ENCODE assay signal across 7 mouse cellular contexts in the genomic region with DNA sequence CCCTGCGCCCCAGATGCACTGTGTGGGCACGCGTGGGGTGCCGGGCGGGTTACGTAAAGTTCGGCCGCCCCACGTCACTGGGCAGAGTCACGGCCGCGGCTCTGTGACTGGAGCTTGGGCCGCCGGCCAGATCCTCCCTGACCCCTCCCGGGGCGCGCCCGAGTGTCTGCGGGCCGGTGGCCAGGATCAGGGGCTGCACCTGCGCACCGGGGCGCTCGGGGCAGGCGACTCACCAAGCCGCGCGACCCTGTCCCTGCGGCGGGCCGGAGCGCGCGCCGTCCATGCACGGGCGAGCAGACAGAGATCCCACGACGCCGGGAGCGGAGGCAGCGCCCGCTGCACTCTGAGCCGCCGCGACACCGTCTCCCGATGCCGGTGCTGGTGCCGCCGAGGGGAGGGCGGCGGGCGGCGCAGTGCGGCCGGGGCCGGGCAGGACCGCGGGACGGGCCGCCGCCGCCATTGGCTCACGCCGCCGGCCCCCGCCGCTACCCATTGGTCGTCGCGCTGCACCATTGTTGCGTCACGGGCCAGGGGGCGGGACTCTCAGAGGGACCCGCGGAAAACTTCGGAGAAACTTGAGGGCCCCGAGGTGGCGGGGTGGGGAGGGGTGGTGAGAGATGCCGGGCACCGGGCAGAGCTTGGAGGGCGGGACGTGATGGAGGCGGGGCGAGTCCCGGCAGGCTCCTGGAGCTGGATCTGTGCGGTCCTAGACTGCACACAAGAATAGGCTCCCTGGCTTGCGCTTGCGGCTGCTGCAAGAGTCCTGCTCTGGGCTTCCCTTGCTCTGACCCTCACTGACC. TPM values are rescaled to one million over a fixed set of nuclear protein-coding genes. Genes with fewer than 3 reads are reported as not detected.
A peak's percentile ranks its signal among the peaks of the same experiment; 100 is the strongest.
DNase-seq lines count a peak whose midpoint lies in the region; ATAC-seq and TF ChIP-seq lines count a peak whose summit lies in the region.

A gene (minus strand): TSS at position 434 of the 800 bp plus-strand sequence.

- peak; percentile 86 for ATAC-seq in intestine, postnatal 0 days
- peak; percentile 98 for ATAC-seq in midbrain, embryonic 12.5 days (ENCODE audit: low FRiP score, low read depth)

- H3K9me3 ChIP-seq in embryonic facial prominence, embryonic 10.5 days, result peaks cover 3% of the 10 kb centered on the region; the same call in 1 of the 2 replicates
- no peaks in the 10 kb centered on the region for H3K9me3 ChIP-seq in intestine, postnatal 0 days (ENCODE audit: control insufficient read depth)
- H3K9me3 ChIP-seq in midbrain, embryonic 12.5 days, result no peaks in the 10 kb centered on the region

- H3K9ac ChIP-seq in intestine, postnatal 0 days (ENCODE audit: low read depth, low read length), result peak within 1 kb of the TSS; percentile 77
- H3K9ac ChIP-seq in midbrain, embryonic 12.5 days (replicated peaks), result peak within 1 kb of the TSS; percentile 78

- WGBS in embryonic facial prominence, embryonic 10.5 days, result under 1% methylated on average over 90 of the region's 90 CpGs
- WGBS in intestine, postnatal 0 days, result under 1% methylated on average over 67 of the region's 90 CpGs
- under 1% methylated on average over 89 of the region's 90 CpGs for WGBS in midbrain, embryonic 12.5 days
- WGBS in small intestine, adult 2 months, result under 1% methylated on average over 88 of the region's 90 CpGs

- peak; percentile 71 for TF ChIP-seq POLR2A in small intestine, adult 2 months (IDR thresholded peaks at IDR 0.05; ENCODE audit: low read depth, low read length)

- peaks cover 16% of the 10 kb centered on the region for H3K4me1 ChIP-seq in embryonic facial prominence, embryonic 10.5 days
- 0 out of 2 replicates have a peak, but pooled peaks cover 3% of the 10 kb centered on the region for H3K4me1 ChIP-seq in intestine, postnatal 0 days (replicated peaks; ENCODE audit: control insufficient read depth, insufficient read depth, low read length)
- H3K4me1 ChIP-seq in midbrain, embryonic 12.5 days, result peaks cover 13% of the 10 kb centered on the region
- H3K4me1 ChIP-seq in small intestine, adult 2 months (ENCODE audit: control insufficient read depth, insufficient read depth, insufficient read length, low read length), result peaks cover 45% of the 10 kb centered on the region

- peak; percentile 99 for DNase-seq in adrenal gland, postnatal 10 days
- DNase-seq in embryonic facial prominence, embryonic 10.5 days (ENCODE audit: low spot score), result peak; percentile 98
- DNase-seq in gonadal fat pad, adult 2 months (ENCODE audit: low read depth), result no peak
- peak; percentile 95 for DNase-seq in left cerebral cortex, postnatal 4 days

- H3K27ac ChIP-seq in embryonic facial prominence, embryonic 10.5 days (replicated peaks), result peak within 1 kb of the TSS; percentile 89
- H3K27ac ChIP-seq in intestine, postnatal 0 days (ENCODE audit: low read depth, low read length), result peak within 1 kb of the TSS; percentile 89
- peak within 1 kb of the TSS; percentile 55; the same call in 1 of the 2 replicates for H3K27ac ChIP-seq in midbrain, embryonic 12.5 days (replicated peaks)
- peak within 1 kb of the TSS; percentile 91 for H3K27ac ChIP-seq in small intestine, adult 2 months (ENCODE audit: insufficient read depth, low read depth, low read length)

- peak within 1 kb of the TSS; percentile 76 for H3K4me3 ChIP-seq in embryonic facial prominence, embryonic 10.5 days
- H3K4me3 ChIP-seq in intestine, postnatal 0 days (ENCODE audit: low read depth, low read length), result peak within 1 kb of the TSS; percentile 53
- peak within 1 kb of the TSS; percentile 60 for H3K4me3 ChIP-seq in midbrain, embryonic 12.5 days
- H3K4me3 ChIP-seq in small intestine, adult 2 months (ENCODE audit: low read depth, low read length), result peak within 1 kb of the TSS; percentile 96

- no peak for TF ChIP-seq CTCF in intestine, postnatal 0 days (IDR thresholded peaks at IDR 0.05; ENCODE audit: low read depth)
- no peak for TF ChIP-seq CTCF in small intestine, adult 2 months (IDR thresholded peaks at IDR 0.05; ENCODE audit: extremely low read depth, insufficient read length, insufficient replicate concordance, low read depth, low read length)

- intact Hi-C loops in left cerebral cortex, postnatal 4 days (cut with DNase I), result no loop called here

- H3K36me3 ChIP-seq in embryonic facial prominence, embryonic 10.5 days (replicated peaks), result peaks cover 37% of the 10 kb centered on the region
- peaks cover 37% of the 10 kb centered on the region for H3K36me3 ChIP-seq in intestine, postnatal 0 days (ENCODE audit: control insufficient read depth, insufficient read depth)
- peaks cover 31% of the 10 kb centered on the region for H3K36me3 ChIP-seq in midbrain, embryonic 12.5 days
- peaks cover 28% of the 10 kb centered on the region for H3K36me3 ChIP-seq in small intestine, adult 2 months (ENCODE audit: control insufficient read depth, insufficient read depth, low read length)

- H3K27me3 ChIP-seq in embryonic facial prominence, embryonic 10.5 days (replicated peaks; ENCODE audit: low read depth, poor library complexity, severe bottlenecking), result peaks cover 37% of the 10 kb centered on the region
- no peaks in the 10 kb centered on the region for H3K27me3 ChIP-seq in intestine, postnatal 0 days (replicated peaks; ENCODE audit: control insufficient read depth, insufficient read depth, low read length)
- H3K27me3 ChIP-seq in midbrain, embryonic 12.5 days, result no peaks in the 10 kb centered on the region
- H3K27me3 ChIP-seq in small intestine, adult 2 months (ENCODE audit: control insufficient read depth, insufficient read depth, low read length), result no peaks in the 10 kb centered on the region

- H3K4me2 ChIP-seq in intestine, postnatal 0 days (replicated peaks; ENCODE audit: low read depth), result peak within 1 kb of the TSS; percentile 72
- H3K4me2 ChIP-seq in midbrain, embryonic 12.5 days (replicated peaks), result peak within 1 kb of the TSS; percentile 77

RNA-seq across cellular contexts. Expression of the gene that starts here (rescaled TPM):
- 10 to 100 TPM; 35.7 to 49.7 TPM for total RNA-seq in adrenal gland, postnatal 10 days (2021)
- polyA plus RNA-seq in embryonic facial prominence, embryonic 10.5 days (2016; fragmentation: Nextera tagmentation; extraction: Ambion mirVana), result 14.2 and 14.6 TPM in 2 replicates
- 31.7 and 34.5 TPM in 2 replicates for polyA plus RNA-seq in gonadal fat pad, adult 2 months (2012; rRNA removed)
- polyA plus RNA-seq in intestine, postnatal 0 days (2015; fragmentation: Nextera tagmentation; extraction: Ambion mirVana), result 76.3 and 80.0 TPM in 2 replicates
- total RNA-seq in left cerebral cortex, postnatal 4 days (2021), result 1 to 10 TPM; 4.0 to 4.2 TPM
- 11.7 and 11.8 TPM in 2 replicates for polyA plus RNA-seq in midbrain, embryonic 12.5 days (2016; fragmentation: Nextera tagmentation; extraction: Ambion mirVana)
- 174 and 206 TPM in 2 replicates for polyA plus RNA-seq in small intestine, adult 2 months (2012; rRNA removed)

Comparison
In these comparisons a context has a peak if more than half of its experiments do, and no peak if none do; other contexts are left out.
1. RNA of the gene that starts here (total RNA-seq): 35.7 to 49.7 TPM in adrenal gland, postnatal 10 days; 4.0 to 4.2 TPM in left cerebral cortex, postnatal 4 days; every median in the first group is over 4 times any median in the second.
2. Peak in every context shown above with its lines, with median percentiles within 50 percentile points of each other: H3K27ac ChIP-seq and H3K4me3 ChIP-seq.